Mouse (Mus musculus) heart, embryonic 12.5 days (tissue): ENCODE results near the gene Dab2. TPM values are rescaled to one million over a fixed set of nuclear protein-coding genes. Genes with fewer than 3 reads are reported as not detected.

Source experiments
- ATAC-seq: fragments of 200-750 bp; cut with Nextera tagmentation; 2 replicates; pipeline ENCODE4 v1.8.0; 2017; ENCODE audit warnings: moderate TSS enrichment, moderate library complexity; ENCODE audit not compliant: insufficient number of reproducible peaks, low FRiP score
- H3K27ac ChIP-seq: fragments of 300-500 bp; sonication (generic); 2 replicates; pipeline ENCODE4 v1.5.1; 2016; ENCODE audit warnings: mild to moderate bottlenecking, moderate library complexity; ENCODE audit not compliant: poor library complexity, severe bottlenecking
- H3K27me3 ChIP-seq: fragments of 300-500 bp; sonication (generic); replicated peaks from 2 replicates; pipeline ENCODE4 v1.6.1; 2016; ENCODE audit warnings: mild to moderate bottlenecking, moderate library complexity
- H3K36me3 ChIP-seq: fragments of 300-500 bp; sonication (generic); 2 replicates; pipeline ENCODE4 v1.6.1; 2016; ENCODE audit warnings: mild to moderate bottlenecking, moderate library complexity
- H3K4me1 ChIP-seq: fragments of 300-500 bp; sonication (generic); replicated peaks from 2 replicates; pipeline ENCODE4 v1.6.1; 2016; ENCODE audit warnings: mild to moderate bottlenecking
- H3K4me2 ChIP-seq: fragments of 300-500 bp; sonication (generic); 2 replicates; pipeline ENCODE4 v1.6.1; 2016; ENCODE audit warnings: mild to moderate bottlenecking, moderate library complexity
- H3K4me3 ChIP-seq: fragments of 300-500 bp; sonication (generic); 2 replicates; pipeline ENCODE4 v1.5.1; 2016; ENCODE audit warnings: mild to moderate bottlenecking
- H3K9ac ChIP-seq: fragments of 300-500 bp; sonication (generic); 2 replicates; pipeline ENCODE4 v1.6.1; 2016; ENCODE audit warnings: mild to moderate bottlenecking, moderate library complexity
- H3K9me3 ChIP-seq: fragments of 300-500 bp; sonication (generic); replicated peaks from 2 replicates; pipeline ENCODE4 v1.6.1; 2016; ENCODE audit warnings: mild to moderate bottlenecking, moderate library complexity
- WGBS: fragments of 180-500 bp; shearing (Covaris S2); methylation state at CpG from one replicate; pipeline ENCODE4 v1.1.7; 2016; 5-methylcytosine and 5-hydroxymethylcytosine counted together
- polyA plus RNA-seq: library from polyadenylated mRNA; unstranded; fragments of >200 nt; fragmentation: Nextera tagmentation; extraction: Ambion mirVana; gene quantifications from 2 replicates; pipeline ENCODE4 v1.2.1, GENCODE M21; 2016

Gene Dab2
- polyA plus RNA-seq, 1 experiment from 2014 or later = 47.1 TPM

DNA sequence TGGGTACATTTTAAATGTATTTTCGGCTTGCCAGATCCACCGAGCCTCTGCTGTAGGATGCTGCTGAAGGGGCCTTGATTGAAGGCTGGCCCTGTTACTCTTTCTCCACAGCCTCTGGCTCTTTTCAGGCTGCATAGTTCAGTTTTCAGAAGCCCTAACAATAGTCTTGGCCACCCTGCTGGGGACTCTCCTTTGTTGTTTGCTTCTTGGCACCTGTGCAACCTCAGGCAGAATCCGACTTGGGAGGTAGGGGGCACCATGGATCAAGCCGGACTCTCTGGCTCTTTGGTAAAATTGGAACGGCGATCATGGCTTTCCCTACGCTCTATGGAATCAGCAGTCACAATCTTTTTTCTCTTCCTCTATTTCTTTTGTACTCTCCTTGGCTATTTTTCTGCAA is 132.2 kb downstream of the Dab2 start:
- WGBS = 81% methylated on average over 7 of the region's 7 CpGs
- H3K4me3 ChIP-seq = no peak overlapping the region
- H3K27ac ChIP-seq = no peak overlapping the region
- no peaks in the 10 kb centered on the region for H3K4me1 ChIP-seq
- H3K27me3 ChIP-seq = no peaks in the 10 kb centered on the region
- no peaks in the 10 kb centered on the region for H3K9me3 ChIP-seq
- H3K36me3 ChIP-seq = peaks cover 59% of the 10 kb centered on the region
- H3K9ac ChIP-seq = no peak overlapping the region
- ATAC-seq = no peak
- no peak overlapping the region for H3K4me2 ChIP-seq

DNA sequence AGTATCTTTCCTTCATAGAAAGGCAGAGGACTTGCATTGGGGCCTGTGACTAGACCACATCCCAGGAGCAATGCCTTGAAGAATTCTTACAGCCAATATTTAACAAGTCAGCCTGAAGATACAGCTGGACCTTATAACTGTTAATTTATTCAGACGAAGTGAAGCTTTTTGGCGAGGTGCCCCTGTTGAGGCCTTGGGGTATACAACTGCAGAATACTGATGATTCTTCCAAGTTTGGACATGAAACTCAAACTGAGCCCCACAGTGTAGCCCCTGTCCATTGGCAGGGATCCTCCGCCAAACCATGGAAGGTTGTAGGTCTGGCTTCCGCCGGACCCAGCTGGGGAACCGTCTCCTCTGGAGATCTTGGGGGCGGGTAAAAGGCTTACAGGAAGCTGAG is 132.8 kb downstream of the Dab2 start:
- Histone ChIP-seq H3K9ac (no peak overlapping the region), H3K4me3 (no peak overlapping the region), H3K4me2 (no peak overlapping the region), H3K27ac (no peak overlapping the region), H3K4me1 (no peaks in the 10 kb centered on the region), H3K9me3 (no peaks in the 10 kb centered on the region), H3K27me3 (no peaks in the 10 kb centered on the region), H3K36me3 (peaks cover 57% of the 10 kb centered on the region)
- 86% methylated on average over 7 of the region's 7 CpGs for WGBS
- ATAC-seq = no peak

DNA sequence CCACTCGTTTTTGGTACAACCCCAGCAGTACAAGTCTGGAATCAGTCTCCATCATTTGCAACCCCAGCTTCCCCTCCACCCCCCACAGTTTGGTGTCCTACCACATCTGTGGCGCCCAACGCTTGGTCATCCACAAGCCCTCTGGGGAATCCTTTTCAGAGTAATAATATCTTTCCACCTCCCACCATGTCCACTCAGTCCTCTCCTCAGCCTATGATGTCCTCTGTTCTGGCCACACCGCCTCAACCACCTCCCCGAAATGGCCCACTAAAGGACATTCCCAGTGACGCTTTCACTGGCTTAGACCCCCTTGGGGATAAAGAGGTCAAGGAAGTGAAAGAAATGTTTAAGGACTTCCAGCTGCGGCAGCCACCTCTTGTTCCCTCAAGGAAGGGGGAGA is 135.7 kb downstream of the Dab2 start:
- no peaks in the 10 kb centered on the region for H3K4me1 ChIP-seq
- H3K9ac ChIP-seq = no peak overlapping the region
- H3K4me3 ChIP-seq = no peak overlapping the region
- no peaks in the 10 kb centered on the region for H3K27me3 ChIP-seq
- no peak overlapping the region for H3K27ac ChIP-seq
- 86% methylated on average over 7 of the region's 7 CpGs for WGBS
- no peaks in the 10 kb centered on the region for H3K9me3 ChIP-seq
- H3K36me3 ChIP-seq = peaks cover 43% of the 10 kb centered on the region
- no peak for ATAC-seq
- H3K4me2 ChIP-seq = no peak overlapping the region

DNA sequence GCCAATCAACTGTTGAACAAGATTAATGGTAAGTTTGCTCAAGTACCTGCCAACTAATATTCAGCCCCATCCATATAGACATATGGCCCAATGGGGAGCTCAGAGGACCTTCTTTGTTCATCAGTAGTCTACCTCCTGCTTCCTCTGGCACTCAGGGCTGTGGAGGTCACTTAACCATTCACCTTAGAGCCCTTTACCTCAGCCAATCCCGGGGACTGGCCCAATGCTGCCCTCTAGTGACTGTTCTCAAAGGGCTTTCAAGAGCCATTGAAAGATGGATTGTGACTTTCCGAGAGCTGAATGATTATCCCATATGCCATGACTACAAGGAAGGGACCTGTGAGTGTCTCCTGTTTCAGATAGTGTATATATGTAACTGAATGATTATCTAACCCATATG is 136.2 kb downstream of the Dab2 start:
- Histone ChIP-seq H3K9me3 (no peaks in the 10 kb centered on the region), H3K36me3 (peaks cover 39% of the 10 kb centered on the region), H3K4me2 (no peak overlapping the region), H3K4me3 (no peak overlapping the region), H3K27me3 (no peaks in the 10 kb centered on the region), H3K27ac (no peak overlapping the region), H3K9ac (no peak overlapping the region), H3K4me1 (no peaks in the 10 kb centered on the region)
- ATAC-seq = no peak
- WGBS = 54% methylated on average over 2 of the region's 2 CpGs

DNA sequence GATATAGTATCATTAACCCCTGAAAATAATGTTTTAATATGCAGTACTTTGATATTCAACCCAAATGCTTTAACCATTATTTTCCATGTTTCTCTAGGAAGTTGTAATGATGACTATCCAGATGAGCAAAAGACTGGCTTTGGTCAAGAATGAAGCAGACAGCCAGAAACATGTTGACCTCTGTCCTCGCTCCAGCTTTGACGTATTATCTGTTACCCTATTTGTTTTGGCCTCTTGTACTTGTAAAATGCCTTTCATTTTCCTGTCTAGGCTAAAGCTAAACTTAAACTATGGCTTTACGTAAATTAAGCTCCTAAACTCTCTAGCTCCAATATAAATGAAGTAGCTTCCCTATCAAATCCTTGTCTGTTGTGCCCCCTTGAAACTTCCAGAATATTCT is 139.1 kb downstream of the Dab2 start:
- peaks cover 20% of the 10 kb centered on the region for H3K36me3 ChIP-seq
- H3K27ac ChIP-seq = no peak overlapping the region
- H3K4me1 ChIP-seq = no peaks in the 10 kb centered on the region
- H3K9me3 ChIP-seq = no peaks in the 10 kb centered on the region
- H3K4me2 ChIP-seq = no peak overlapping the region
- WGBS = 58% methylated on average over 3 of the region's 3 CpGs
- H3K9ac ChIP-seq = no peak overlapping the region
- ATAC-seq = no peak
- no peaks in the 10 kb centered on the region for H3K27me3 ChIP-seq
- H3K4me3 ChIP-seq = no peak overlapping the region

DNA sequence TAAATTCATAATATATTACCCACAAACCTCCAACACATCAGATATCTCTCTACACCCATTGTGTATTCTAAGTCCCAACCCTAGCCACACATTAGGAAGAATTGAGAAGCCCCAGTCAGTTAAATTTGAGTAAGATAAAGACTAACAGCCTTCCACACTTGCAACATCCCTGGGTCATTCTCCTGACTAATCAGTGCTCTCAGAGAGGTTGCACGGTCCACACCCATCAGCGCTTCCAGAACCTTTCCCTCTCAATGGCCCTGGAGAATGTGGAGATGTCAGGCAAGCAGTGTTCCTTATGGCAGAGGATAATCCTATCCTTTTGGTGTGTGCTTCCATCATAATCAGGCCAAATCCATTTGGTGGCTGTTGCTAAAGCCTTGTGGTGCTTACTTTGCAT is 144.9 kb downstream of the Dab2 start:
- Histone ChIP-seq H3K27me3 (no peaks in the 10 kb centered on the region), H3K4me3 (no peak overlapping the region), H3K4me1 (peaks cover 14% of the 10 kb centered on the region; the same call in 1 of the 2 replicates), H3K27ac (no peak overlapping the region), H3K9me3 (no peaks in the 10 kb centered on the region), H3K9ac (no peak overlapping the region), H3K36me3 (no peaks in the 10 kb centered on the region), H3K4me2 (no peak overlapping the region)
- WGBS = 77% methylated on average over 2 of the region's 2 CpGs
- ATAC-seq = no peak

DNA sequence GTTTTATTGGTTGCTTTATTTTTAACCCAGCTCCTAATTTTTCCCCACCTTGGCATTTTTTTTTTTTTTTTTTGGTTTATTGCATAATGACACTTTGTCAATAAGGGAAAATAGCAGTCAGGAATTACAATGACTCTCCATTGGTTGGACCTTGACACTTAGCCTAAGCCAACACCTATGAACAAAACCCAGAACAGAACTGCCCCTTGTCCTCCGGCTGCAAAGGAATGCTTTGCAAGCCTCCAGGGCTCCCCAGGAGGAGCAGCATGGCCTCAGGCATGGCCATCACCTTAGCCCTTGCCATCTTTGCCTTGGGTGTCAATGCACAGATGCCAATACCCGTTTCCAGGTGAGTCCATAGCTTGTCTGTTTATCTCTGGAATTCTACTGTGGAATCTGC is 145.5 kb downstream of the Dab2 start, which contains the start of gene C9:
Gene C9, plus strand, starts transcription at position 193 of the 400 bp plus-strand sequence.
- no peak within 1 kb of the TSS for H3K9ac ChIP-seq
- no peak within 1 kb of the TSS for H3K27ac ChIP-seq
- no peak for ATAC-seq
- peaks cover 14% of the 10 kb centered on the region; the same call in 1 of the 2 replicates for H3K4me1 ChIP-seq
- 65% methylated on average over 2 of the region's 2 CpGs for WGBS
- no peak within 1 kb of the TSS for H3K4me3 ChIP-seq
- H3K36me3 ChIP-seq = no peaks in the 10 kb centered on the region
- H3K9me3 ChIP-seq = no peaks in the 10 kb centered on the region
- H3K27me3 ChIP-seq = no peaks in the 10 kb centered on the region
- no peak within 1 kb of the TSS for H3K4me2 ChIP-seq

DNA sequence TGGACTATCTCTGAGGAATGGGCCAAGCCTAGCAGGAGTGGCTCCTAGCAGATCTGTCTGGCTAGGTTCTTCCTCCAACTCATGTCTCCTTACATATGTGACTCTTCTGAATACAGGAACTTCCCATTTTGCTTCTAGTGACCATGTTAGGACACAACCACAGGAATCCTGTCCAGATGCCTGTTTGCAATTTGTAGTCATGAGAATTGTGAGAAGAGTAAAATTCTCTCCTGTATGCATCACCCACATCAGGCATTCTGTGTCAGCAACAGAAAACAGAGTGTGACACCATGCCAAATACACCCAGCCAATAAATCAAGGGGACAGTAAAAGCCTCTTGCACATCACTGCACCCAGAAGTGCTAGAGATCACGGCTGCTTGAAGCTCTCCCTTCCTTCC is 146.6 kb downstream of the Dab2 start:
- no peak for ATAC-seq
- Histone ChIP-seq H3K4me2 (no peak overlapping the region), H3K27ac (no peak overlapping the region), H3K27me3 (no peaks in the 10 kb centered on the region), H3K36me3 (no peaks in the 10 kb centered on the region), H3K9ac (no peak overlapping the region), H3K9me3 (no peaks in the 10 kb centered on the region), H3K4me3 (no peak overlapping the region), H3K4me1 (peaks cover 14% of the 10 kb centered on the region; the same call in 1 of the 2 replicates)
- 79% methylated on average over 1 of the region's 1 CpGs for WGBS

DNA sequence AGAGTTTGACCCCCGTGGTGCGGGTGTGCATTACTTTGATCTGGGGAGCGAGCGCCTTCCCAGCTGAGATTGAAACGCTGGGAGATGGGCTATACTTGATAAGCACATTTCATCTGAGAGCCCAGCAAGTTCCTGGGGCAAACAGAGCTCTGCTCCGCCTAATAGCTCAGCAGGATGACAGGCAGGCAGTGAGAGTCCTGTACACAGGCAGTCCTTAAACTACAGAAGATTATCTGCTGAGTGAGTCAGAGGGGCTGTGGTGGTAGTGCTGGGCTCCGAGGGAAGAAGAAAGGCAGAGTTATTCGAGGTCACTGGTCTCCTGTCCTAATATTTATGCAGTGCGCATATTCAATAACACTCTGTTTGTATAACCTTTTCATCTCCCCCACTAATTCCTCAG is 149.3 kb downstream of the Dab2 start:
- peaks cover 14% of the 10 kb centered on the region; the same call in 1 of the 2 replicates for H3K4me1 ChIP-seq
- no peak overlapping the region for H3K4me3 ChIP-seq
- no peak overlapping the region for H3K27ac ChIP-seq
- H3K36me3 ChIP-seq = no peaks in the 10 kb centered on the region
- 17% methylated on average over 9 of the region's 9 CpGs for WGBS
- no peak for ATAC-seq
- H3K27me3 ChIP-seq = no peaks in the 10 kb centered on the region
- no peak overlapping the region for H3K9ac ChIP-seq
- H3K4me2 ChIP-seq = peak overlapping the region; percentile 48
- no peaks in the 10 kb centered on the region for H3K9me3 ChIP-seq

DNA sequence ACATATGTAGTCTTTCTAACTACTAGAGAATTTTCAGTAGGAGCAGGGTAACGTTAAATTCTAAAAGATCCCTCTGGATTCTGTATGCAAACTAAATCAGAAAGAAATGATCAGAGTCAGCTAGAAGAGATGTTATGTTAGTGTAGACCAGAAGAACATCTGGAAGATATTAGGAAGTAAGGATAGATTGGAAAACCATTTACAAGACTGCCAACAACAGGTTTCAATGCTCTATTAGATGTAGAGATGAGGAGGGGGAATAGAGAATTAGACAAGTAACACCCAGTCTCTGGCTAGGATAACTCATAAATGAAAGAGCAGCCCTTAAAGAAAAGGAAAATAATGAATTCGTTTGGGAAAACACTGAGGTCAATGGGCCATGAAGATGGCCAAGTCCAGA is 154.9 kb downstream of the Dab2 start:
- H3K9me3 ChIP-seq = no peaks in the 10 kb centered on the region
- WGBS = 75% methylated on average over 2 of the region's 2 CpGs
- no peaks in the 10 kb centered on the region for H3K27me3 ChIP-seq
- H3K9ac ChIP-seq = no peak overlapping the region
- H3K27ac ChIP-seq = no peak overlapping the region
- no peaks in the 10 kb centered on the region for H3K4me1 ChIP-seq
- no peak overlapping the region for H3K4me3 ChIP-seq
- H3K4me2 ChIP-seq = no peak overlapping the region
- no peak for ATAC-seq
- H3K36me3 ChIP-seq = no peaks in the 10 kb centered on the region

DNA sequence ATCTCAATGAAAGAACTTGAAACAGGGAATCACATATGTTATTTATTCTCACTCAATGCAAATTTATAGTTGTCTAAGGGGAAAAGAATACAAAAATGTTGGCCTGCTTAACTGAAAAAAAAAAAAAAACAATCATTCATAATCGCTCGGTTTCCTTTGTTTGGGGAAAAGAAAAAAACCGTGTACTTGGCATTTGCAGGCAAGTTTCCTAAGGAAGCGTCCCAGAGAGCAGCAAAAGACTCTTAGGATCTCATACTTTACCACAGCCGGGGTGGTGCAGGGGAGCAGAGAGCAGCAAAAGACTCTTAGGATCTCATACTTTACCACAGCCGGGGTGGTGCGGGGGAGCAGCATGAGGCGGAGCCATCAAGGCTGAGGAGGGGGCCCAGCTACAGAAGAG is 161.8 kb downstream of the Dab2 start:
- no peaks in the 10 kb centered on the region for H3K36me3 ChIP-seq
- 70% methylated on average over 8 of the region's 8 CpGs for WGBS
- no peak for ATAC-seq

DNA sequence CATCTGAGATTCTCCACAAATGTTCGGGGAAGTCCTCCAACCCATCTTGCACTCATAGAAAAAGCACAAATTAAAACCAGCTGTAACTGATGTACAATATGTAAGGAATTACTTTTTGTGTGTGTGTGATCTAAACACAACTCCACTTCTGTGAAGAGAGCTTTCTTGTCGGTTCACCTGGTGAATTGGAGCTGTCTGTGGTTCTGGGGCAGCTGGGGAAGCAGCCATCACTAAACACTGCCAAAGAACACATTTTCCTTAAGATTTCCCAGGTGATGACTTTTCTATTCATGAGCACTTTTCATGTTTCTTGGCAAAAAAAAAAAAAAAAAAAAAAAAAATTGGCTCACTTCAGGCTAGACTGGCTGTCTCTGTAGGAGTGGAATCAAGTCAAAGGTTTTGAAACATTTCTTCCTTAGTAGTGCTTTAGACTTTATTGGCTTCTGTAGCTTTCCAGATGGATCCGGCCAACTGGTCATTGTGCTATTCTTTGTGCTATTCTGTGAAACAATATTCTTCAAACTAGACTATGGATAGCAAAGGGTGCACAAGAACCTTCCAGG is 163.9 kb downstream of the Dab2 start:
- H3K27ac ChIP-seq = no peak overlapping the region
- H3K4me1 ChIP-seq = no peaks in the 10 kb centered on the region
- no peaks in the 10 kb centered on the region for H3K36me3 ChIP-seq
- 74% methylated on average over 3 of the region's 3 CpGs for WGBS
- H3K27me3 ChIP-seq = no peaks in the 10 kb centered on the region
- H3K9me3 ChIP-seq = no peaks in the 10 kb centered on the region
- no peak overlapping the region for H3K4me2 ChIP-seq
- H3K4me3 ChIP-seq = no peak overlapping the region
- H3K9ac ChIP-seq = no peak overlapping the region
- ATAC-seq = no peak

More for the DNA sequence above, 161.8 kb downstream of the Dab2 start:
- Histone ChIP-seq H3K27me3 (no peaks in the 10 kb centered on the region), H3K27ac (no peak overlapping the region), H3K9ac (no peak overlapping the region), H3K4me1 (no peaks in the 10 kb centered on the region), H3K9me3 (no peaks in the 10 kb centered on the region), H3K4me2 (no peak overlapping the region), H3K4me3 (no peak overlapping the region)
